Mouse (Mus musculus): Measurements from ENCODE around the gene Zfp142. TPM values are rescaled to one million over a fixed set of nuclear protein-coding genes. Genes with fewer than 3 reads are reported as not detected.

Zfp142 gene
- polyA plus RNA-seq, 1 experiment from 2014 or later, result 3.6 TPM

DNA sequence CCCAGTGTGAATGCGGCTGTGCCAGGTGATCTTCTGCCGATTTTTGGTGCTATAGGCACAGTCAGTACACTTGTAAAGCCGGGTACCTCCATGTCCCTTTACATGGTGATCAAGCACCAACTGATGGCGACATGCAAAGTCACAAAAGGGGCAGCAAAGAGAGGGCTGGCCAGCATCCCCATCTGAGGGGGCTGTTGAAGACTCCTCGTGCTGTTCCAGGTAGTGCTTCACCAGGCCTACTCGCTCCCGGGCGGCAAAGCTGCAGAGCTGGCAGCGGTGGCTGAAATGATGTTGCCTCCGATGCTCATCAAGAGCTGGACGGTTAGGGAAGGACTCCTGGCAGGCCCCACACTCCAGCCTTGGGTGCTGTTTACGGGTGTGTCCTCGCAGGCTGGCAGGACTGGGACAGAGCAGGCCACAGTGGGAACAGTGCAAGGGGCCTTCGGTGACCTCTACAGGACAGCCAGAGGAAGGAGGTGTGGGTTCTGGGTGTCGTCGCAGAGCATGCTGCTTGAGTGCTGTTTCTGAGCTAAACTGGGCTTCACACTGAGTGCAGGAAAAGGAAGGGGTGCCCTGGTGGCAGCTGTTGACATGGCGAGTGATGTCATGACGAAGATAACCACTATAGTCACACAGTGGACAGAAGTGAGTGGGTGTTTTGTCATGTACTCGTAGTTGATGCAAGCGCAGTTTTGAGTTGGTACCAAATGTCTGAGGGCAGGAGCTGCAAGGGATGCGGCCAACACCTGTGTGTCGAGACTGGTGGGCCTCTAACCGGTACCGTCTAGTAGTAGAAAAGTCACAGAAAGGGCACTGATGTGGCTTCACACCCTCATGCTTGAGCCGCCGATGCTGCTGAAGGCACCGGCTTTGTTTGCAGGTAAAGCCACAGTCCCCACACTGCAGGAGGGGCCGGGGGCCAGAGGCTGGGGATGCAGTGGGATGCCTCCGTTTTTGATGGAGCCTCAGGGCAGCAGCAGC lies 18.0 kb downstream of the Zfp142 start:
- ATAC-seq (replicated peaks; ENCODE audit: low FRiP score, low read depth), result no peak
- peaks cover 68% of the 10 kb centered on the region for H3K36me3 ChIP-seq (ENCODE audit: insufficient read depth, low read length)
- H3K4me2 ChIP-seq (ENCODE audit: low read length), result no peak overlapping the region
- no peaks in the 10 kb centered on the region for H3K27me3 ChIP-seq (ENCODE audit: insufficient read depth, low read length)
- peak; percentile 4 for DNase-seq (ENCODE audit: low spot score)
- WGBS, result 90% methylated on average over 29 of the region's 29 CpGs
- H3K4me1 ChIP-seq (replicated peaks; ENCODE audit: insufficient read depth, low read length), result no peaks in the 10 kb centered on the region
- TF ChIP-seq CTCF (IDR thresholded peaks at IDR 0.05; ENCODE audit: low read depth), result no peak
- no peak overlapping the region for H3K27ac ChIP-seq
- no peak overlapping the region for H3K9ac ChIP-seq (ENCODE audit: low read depth, low read length)
- no peaks in the 10 kb centered on the region for H3K9me3 ChIP-seq (replicated peaks; ENCODE audit: low read length)
- no peak overlapping the region for H3K4me3 ChIP-seq (replicated peaks; ENCODE audit: low read depth, low read length)

DNA sequence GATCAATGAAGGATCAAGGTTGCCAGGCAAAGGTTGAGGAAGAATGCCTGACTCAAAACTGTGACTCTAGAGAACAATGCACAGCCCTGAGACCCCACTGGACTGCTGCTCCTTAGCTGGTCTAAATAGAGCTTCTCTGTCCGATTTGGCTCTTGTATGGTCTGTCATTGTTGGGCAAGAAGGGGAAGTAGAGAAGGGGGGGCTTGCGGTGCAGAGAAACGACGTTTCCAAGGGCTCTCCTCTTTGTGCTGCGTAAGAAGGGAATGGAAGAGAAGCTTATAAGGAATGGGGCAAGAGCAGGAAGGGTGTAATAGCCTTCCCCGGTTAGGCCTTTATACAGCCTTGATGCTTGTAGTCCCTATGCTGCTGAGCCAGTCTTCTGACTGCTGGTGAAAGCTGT lies 22.2 kb downstream of the Zfp142 start:
- Histone ChIP-seq H3K4me1 (replicated peaks; ENCODE audit: insufficient read depth, low read length) (no peaks in the 10 kb centered on the region), H3K9me3 (replicated peaks; ENCODE audit: low read length) (no peaks in the 10 kb centered on the region), H3K27ac (no peak overlapping the region), H3K36me3 (ENCODE audit: insufficient read depth, low read length) (peaks cover 46% of the 10 kb centered on the region), H3K4me3 (replicated peaks; ENCODE audit: low read depth, low read length) (no peak overlapping the region), H3K9ac (ENCODE audit: low read depth, low read length) (no peak overlapping the region), H3K27me3 (ENCODE audit: insufficient read depth, low read length) (no peaks in the 10 kb centered on the region), H3K4me2 (ENCODE audit: low read length) (no peak overlapping the region)
- 89% methylated on average over 6 of the region's 6 CpGs for WGBS
- no peak for DNase-seq (ENCODE audit: low spot score)
- no peak for ATAC-seq (replicated peaks; ENCODE audit: low FRiP score, low read depth)
- no peak for TF ChIP-seq CTCF (IDR thresholded peaks at IDR 0.05; ENCODE audit: low read depth)

DNA sequence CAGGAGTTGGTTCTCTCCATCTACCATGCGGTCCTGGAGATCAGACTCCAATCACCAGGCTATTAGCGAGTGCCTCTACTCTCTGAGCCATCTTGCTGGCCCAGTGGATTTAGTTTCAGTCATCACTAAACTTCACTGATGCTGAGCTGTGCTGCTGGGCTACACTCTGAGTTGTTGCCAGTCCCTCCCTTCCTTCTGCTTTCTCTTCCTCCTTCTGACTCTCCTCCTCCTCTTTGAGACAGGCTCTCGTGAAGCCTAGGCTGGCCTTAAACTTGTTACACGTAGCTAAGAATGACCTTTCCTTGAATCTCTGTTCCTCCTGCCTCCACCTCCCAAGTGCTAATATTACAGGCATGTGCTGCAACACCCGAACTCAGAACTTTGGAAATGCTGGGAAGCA lies 29.0 kb downstream of the Zfp142 start:
- no peaks in the 10 kb centered on the region for H3K36me3 ChIP-seq (ENCODE audit: insufficient read depth, low read length)

DNA sequence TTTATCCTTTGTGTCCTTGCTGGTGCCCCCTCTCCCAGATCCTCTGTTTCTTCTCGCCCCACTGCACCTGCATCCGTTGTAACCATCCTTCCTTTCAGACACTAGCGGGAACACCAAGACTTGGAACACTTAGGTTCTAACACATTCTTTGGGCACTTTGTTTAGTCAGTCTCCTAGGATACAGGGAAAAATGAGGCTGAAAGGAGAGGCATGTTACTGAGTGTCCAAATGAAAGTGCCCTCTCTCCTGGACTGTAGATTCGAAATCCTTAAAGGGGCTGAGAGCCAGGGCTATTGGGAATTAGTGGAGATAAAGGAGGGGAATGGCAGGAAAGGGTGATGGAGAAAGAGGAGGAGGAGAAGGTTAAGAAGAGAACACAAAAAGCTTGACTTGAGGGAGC lies 43.9 kb downstream of the Zfp142 start, which contains the start of gene Usp37:
Gene Usp37, minus strand, starts transcription at position 101 of the 400 bp plus-strand sequence.
- WGBS, result 83% methylated on average over 4 of the region's 4 CpGs
- TF ChIP-seq CTCF (IDR thresholded peaks at IDR 0.05; ENCODE audit: low read depth), result no peak
- peak within 1 kb of the TSS; percentile 38 for H3K4me2 ChIP-seq (ENCODE audit: low read length)

More for the DNA sequence above, 29.0 kb downstream of the Zfp142 start:
- H3K4me3 ChIP-seq (replicated peaks; ENCODE audit: low read depth, low read length), result no peak overlapping the region
- TF ChIP-seq CTCF (IDR thresholded peaks at IDR 0.05; ENCODE audit: low read depth), result no peak
- H3K27ac ChIP-seq, result no peak overlapping the region
- ATAC-seq (replicated peaks; ENCODE audit: low FRiP score, low read depth) (no peak), DNase-seq (ENCODE audit: low spot score) (no peak)
- H3K4me2 ChIP-seq (ENCODE audit: low read length), result no peak overlapping the region
- 82% methylated on average over 5 of the region's 5 CpGs for WGBS
- no peaks in the 10 kb centered on the region for H3K9me3 ChIP-seq (replicated peaks; ENCODE audit: low read length)
- H3K27me3 ChIP-seq (ENCODE audit: insufficient read depth, low read length), result no peaks in the 10 kb centered on the region
- H3K9ac ChIP-seq (ENCODE audit: low read depth, low read length), result no peak overlapping the region
- H3K4me1 ChIP-seq (replicated peaks; ENCODE audit: insufficient read depth, low read length), result no peaks in the 10 kb centered on the region

DNA sequence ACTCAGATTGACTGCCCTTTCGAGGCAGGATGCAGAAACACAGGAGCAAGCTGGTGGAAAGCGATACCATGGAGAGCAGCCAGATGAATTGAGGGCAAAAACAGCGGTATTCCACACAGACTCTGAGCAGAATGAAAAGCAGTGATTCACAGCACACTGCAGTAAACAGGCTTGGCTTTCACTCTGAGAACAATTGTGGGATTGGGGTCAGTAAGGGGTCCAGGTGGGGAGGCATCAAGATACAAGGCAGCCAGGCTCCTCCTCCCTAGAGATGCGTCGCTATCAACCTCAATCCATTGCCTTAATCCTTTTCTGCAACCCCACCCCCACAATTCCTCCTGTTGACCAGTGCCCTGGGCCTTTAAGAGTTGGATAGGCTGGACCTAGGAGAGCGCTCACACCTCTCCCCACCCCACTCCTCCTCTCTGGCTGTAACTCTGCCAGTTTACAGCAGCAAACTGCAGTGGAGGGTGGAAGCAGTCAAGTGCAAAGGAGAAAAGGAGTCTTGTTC lies 45.5 kb downstream of the Zfp142 start, which contains the start of gene Plcd4:
Gene Plcd4, plus strand, starts transcription at position 438 of the 511 bp plus-strand sequence.
- no peak for TF ChIP-seq CTCF (IDR thresholded peaks at IDR 0.05; ENCODE audit: low read depth)
- Histone ChIP-seq H3K4me2 (ENCODE audit: low read length) (peak within 1 kb of the TSS; percentile 38), H3K27me3 (ENCODE audit: insufficient read depth, low read length) (no peaks in the 10 kb centered on the region), H3K4me3 (replicated peaks; ENCODE audit: low read depth, low read length) (no peak within 1 kb of the TSS), H3K36me3 (ENCODE audit: insufficient read depth, low read length) (no peaks in the 10 kb centered on the region), H3K9ac (ENCODE audit: low read depth, low read length) (no peak within 1 kb of the TSS), H3K9me3 (replicated peaks; ENCODE audit: low read length) (no peaks in the 10 kb centered on the region), H3K27ac (no peak within 1 kb of the TSS), H3K4me1 (replicated peaks; ENCODE audit: insufficient read depth, low read length) (no peaks in the 10 kb centered on the region)
- 2% methylated on average over 6 of the region's 6 CpGs for WGBS
- DNase-seq (ENCODE audit: low spot score) (peak; percentile 67), ATAC-seq (replicated peaks; ENCODE audit: low FRiP score, low read depth) (peak; percentile 61)

More for the DNA sequence above, 43.9 kb downstream of the Zfp142 start, which contains the start of gene Usp37:
- Histone ChIP-seq H3K4me3 (replicated peaks; ENCODE audit: low read depth, low read length) (no peak within 1 kb of the TSS), H3K4me1 (replicated peaks; ENCODE audit: insufficient read depth, low read length) (no peaks in the 10 kb centered on the region), H3K9me3 (replicated peaks; ENCODE audit: low read length) (no peaks in the 10 kb centered on the region), H3K27ac (no peak within 1 kb of the TSS), H3K36me3 (ENCODE audit: insufficient read depth, low read length) (no peaks in the 10 kb centered on the region), H3K9ac (ENCODE audit: low read depth, low read length) (no peak within 1 kb of the TSS), H3K27me3 (ENCODE audit: insufficient read depth, low read length) (no peaks in the 10 kb centered on the region)
- no peak for DNase-seq (ENCODE audit: low spot score)
- no peak for ATAC-seq (replicated peaks; ENCODE audit: low FRiP score, low read depth)

DNA sequence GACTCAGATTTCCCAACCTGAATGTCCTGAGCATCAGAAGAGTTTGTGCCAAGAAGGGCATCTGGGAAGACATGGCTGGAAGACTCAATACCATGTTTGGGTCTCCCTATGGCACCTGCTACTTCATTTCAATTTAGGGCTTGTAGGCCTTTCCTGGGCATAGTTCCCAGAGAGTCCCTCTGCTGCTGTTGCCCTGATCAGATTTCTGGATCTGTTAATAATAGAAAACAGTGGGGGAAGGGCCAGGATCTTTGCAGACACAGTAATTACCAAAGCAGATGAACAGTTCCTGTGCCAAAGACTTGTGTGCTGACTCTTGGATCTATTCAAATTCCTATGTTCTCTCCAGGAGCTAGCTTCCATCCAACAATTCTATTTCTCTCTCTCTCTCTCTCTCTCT lies 49.4 kb downstream of the Zfp142 start:
- Histone ChIP-seq H3K9ac (ENCODE audit: low read depth, low read length) (no peak overlapping the region), H3K27ac (no peak overlapping the region), H3K4me3 (replicated peaks; ENCODE audit: low read depth, low read length) (no peak overlapping the region), H3K27me3 (ENCODE audit: insufficient read depth, low read length) (no peaks in the 10 kb centered on the region), H3K9me3 (replicated peaks; ENCODE audit: low read length) (no peaks in the 10 kb centered on the region), H3K4me1 (replicated peaks; ENCODE audit: insufficient read depth, low read length) (no peaks in the 10 kb centered on the region), H3K4me2 (ENCODE audit: low read length) (no peak overlapping the region), H3K36me3 (ENCODE audit: insufficient read depth, low read length) (no peaks in the 10 kb centered on the region)
- no peak for TF ChIP-seq CTCF (IDR thresholded peaks at IDR 0.05; ENCODE audit: low read depth)
- DNase-seq (ENCODE audit: low spot score), result peak; percentile 21
- no peak for ATAC-seq (replicated peaks; ENCODE audit: low FRiP score, low read depth)
